Mouse (Mus musculus): ENCODE results near the gene Tubb5. TPM values are rescaled to one million over a fixed set of nuclear protein-coding genes. Genes with fewer than 3 reads are reported as not detected.

The Tubb5 gene
- polyA plus RNA-seq, 1 experiment from 2014 or later: 1,574 TPM

GRCm38 (mm10) chr17:35868165-35868820 lies 30.2 kb upstream of the Tubb5 start:
- Histone ChIP-seq H3K27me3 (ENCODE audit: low read depth, poor library complexity, severe bottlenecking) (no peaks in the 10 kb centered on the region), H3K9me3 (replicated peaks) (peaks cover 11% of the 10 kb centered on the region), H3K4me3 (peak overlapping the region; percentile 82), H3K36me3 (peaks cover 59% of the 10 kb centered on the region), H3K27ac (replicated peaks) (peak overlapping the region; percentile 99), H3K4me1 (peaks cover 87% of the 10 kb centered on the region)
- 47% methylated on average over 17 of the region's 17 CpGs for WGBS
- no peak for DNase-seq (ENCODE audit: low spot score)

- H3K4me3 ChIP-seq: peak overlapping the region; percentile 82
- H3K36me3 ChIP-seq: peaks cover 57% of the 10 kb centered on the region
- peak overlapping the region; percentile 99 for H3K27ac ChIP-seq (replicated peaks)
- WGBS: 13% methylated on average over 26 of the region's 26 CpGs
- H3K4me1 ChIP-seq: peaks cover 78% of the 10 kb centered on the region
- peaks cover 11% of the 10 kb centered on the region for H3K9me3 ChIP-seq (replicated peaks)
- DNase-seq (ENCODE audit: low spot score): peak; percentile 46
- H3K27me3 ChIP-seq (ENCODE audit: low read depth, poor library complexity, severe bottlenecking): no peaks in the 10 kb centered on the region
Measured at GRCm38 (mm10) chr17:35866911-35867890, 29.1 kb upstream of the Tubb5 start.

- H3K4me3 ChIP-seq: peak overlapping the region; percentile 82
- WGBS: under 1% methylated on average over 37 of the region's 38 CpGs
- H3K4me1 ChIP-seq: peaks cover 77% of the 10 kb centered on the region
- H3K27ac ChIP-seq (replicated peaks): peak overlapping the region; percentile 99
- peaks cover 10% of the 10 kb centered on the region for H3K9me3 ChIP-seq (replicated peaks)
- no peaks in the 10 kb centered on the region for H3K27me3 ChIP-seq (ENCODE audit: low read depth, poor library complexity, severe bottlenecking)
- no peak for DNase-seq (ENCODE audit: low spot score)
- H3K36me3 ChIP-seq: peaks cover 50% of the 10 kb centered on the region
Measured at GRCm38 (mm10) chr17:35866281-35866831, 28.2 kb upstream of the Tubb5 start.

GRCm38 (mm10) chr17:35865481-35866280 lies 27.6 kb upstream of the Tubb5 start, which contains the start of gene Ppp1r18:
TSS of gene Ppp1r18 (plus strand) at chr17:35865593.
- H3K4me1 ChIP-seq: peaks cover 79% of the 10 kb centered on the region
- WGBS: under 1% methylated on average over 47 of the region's 48 CpGs
- H3K4me3 ChIP-seq: peak within 1 kb of the TSS; percentile 82
- DNase-seq (ENCODE audit: low spot score): peak; percentile 92
- no peaks in the 10 kb centered on the region for H3K27me3 ChIP-seq (ENCODE audit: low read depth, poor library complexity, severe bottlenecking)
- H3K9me3 ChIP-seq (replicated peaks): peaks cover 3% of the 10 kb centered on the region; the same call in 1 of the 2 replicates
- peak within 1 kb of the TSS; percentile 99 for H3K27ac ChIP-seq (replicated peaks)
- H3K36me3 ChIP-seq: peaks cover 43% of the 10 kb centered on the region

- peaks cover 38% of the 10 kb centered on the region for H3K36me3 ChIP-seq
- H3K27me3 ChIP-seq (ENCODE audit: low read depth, poor library complexity, severe bottlenecking): no peaks in the 10 kb centered on the region
- peak overlapping the region; percentile 82 for H3K4me3 ChIP-seq
- H3K27ac ChIP-seq (replicated peaks): peak overlapping the region; percentile 99
- 21% methylated on average over 10 of the region's 10 CpGs for WGBS
- H3K4me1 ChIP-seq: peaks cover 75% of the 10 kb centered on the region
- peak; percentile 27 for DNase-seq (ENCODE audit: low spot score)
- H3K9me3 ChIP-seq (replicated peaks): no peaks in the 10 kb centered on the region
Measured at GRCm38 (mm10) chr17:35864832-35865353, 26.8 kb upstream of the Tubb5 start.

GRCm38 (mm10) chr17:35861198-35861857 lies 23.2 kb upstream of the Tubb5 start, which contains the start of gene Nrm:
TSS of gene Nrm (plus strand) at chr17:35861318.
- under 1% methylated on average over 47 of the region's 47 CpGs for WGBS
- peaks cover 52% of the 10 kb centered on the region for H3K36me3 ChIP-seq

GRCm38 (mm10) chr17:35860831-35861197 lies 22.7 kb upstream of the Tubb5 start:
- peak overlapping the region; percentile 71 for H3K4me3 ChIP-seq
- WGBS: 8% methylated on average over 12 of the region's 12 CpGs
- H3K27ac ChIP-seq (replicated peaks): peak overlapping the region; percentile 95
- no peak for DNase-seq (ENCODE audit: low spot score)
- peaks cover 36% of the 10 kb centered on the region for H3K4me1 ChIP-seq
- H3K27me3 ChIP-seq (ENCODE audit: low read depth, poor library complexity, severe bottlenecking): no peaks in the 10 kb centered on the region
- peaks cover 56% of the 10 kb centered on the region for H3K36me3 ChIP-seq
- no peaks in the 10 kb centered on the region for H3K9me3 ChIP-seq (replicated peaks)

More at GRCm38 (mm10) chr17:35861198-35861857, 23.2 kb upstream of the Tubb5 start, which contains the start of gene Nrm:
- H3K27ac ChIP-seq (replicated peaks): peak within 1 kb of the TSS; percentile 95
- DNase-seq (ENCODE audit: low spot score): peak; percentile 92
- H3K27me3 ChIP-seq (ENCODE audit: low read depth, poor library complexity, severe bottlenecking): no peaks in the 10 kb centered on the region
- no peaks in the 10 kb centered on the region for H3K9me3 ChIP-seq (replicated peaks)
- H3K4me3 ChIP-seq: peak within 1 kb of the TSS; percentile 71
- peaks cover 39% of the 10 kb centered on the region for H3K4me1 ChIP-seq

GRCm38 (mm10) chr17:35859835-35860234 lies 21.7 kb upstream of the Tubb5 start:
- 68% methylated on average over 2 of the region's 2 CpGs for WGBS
- Histone ChIP-seq H3K27ac (replicated peaks) (no peak overlapping the region), H3K36me3 (peaks cover 64% of the 10 kb centered on the region), H3K27me3 (ENCODE audit: low read depth, poor library complexity, severe bottlenecking) (no peaks in the 10 kb centered on the region), H3K9me3 (replicated peaks) (no peaks in the 10 kb centered on the region), H3K4me1 (peaks cover 26% of the 10 kb centered on the region), H3K4me3 (0 out of 2 replicates have a peak overlapping the region, but pooled peaks have one; percentile 71)
- no peak for DNase-seq (ENCODE audit: low spot score)

- Histone ChIP-seq H3K27ac (replicated peaks) (no peak overlapping the region), H3K9me3 (replicated peaks) (no peaks in the 10 kb centered on the region), H3K27me3 (ENCODE audit: low read depth, poor library complexity, severe bottlenecking) (no peaks in the 10 kb centered on the region), H3K4me3 (no peak overlapping the region), H3K36me3 (peaks cover 66% of the 10 kb centered on the region), H3K4me1 (peaks cover 22% of the 10 kb centered on the region)
- DNase-seq (ENCODE audit: low spot score): no peak
- WGBS: 85% methylated on average over 1 of the region's 1 CpGs
Measured at GRCm38 (mm10) chr17:35859371-35859770, 21.3 kb upstream of the Tubb5 start.

- no peaks in the 10 kb centered on the region for H3K27me3 ChIP-seq (ENCODE audit: low read depth, poor library complexity, severe bottlenecking)
- H3K27ac ChIP-seq (replicated peaks): no peak overlapping the region
- no peak overlapping the region for H3K4me3 ChIP-seq
- H3K36me3 ChIP-seq: peaks cover 99% of the 10 kb centered on the region
- no peaks in the 10 kb centered on the region for H3K9me3 ChIP-seq (replicated peaks)
- 91% methylated on average over 3 of the region's 3 CpGs for WGBS
- DNase-seq (ENCODE audit: low spot score): no peak
- H3K4me1 ChIP-seq: no peaks in the 10 kb centered on the region
Measured at GRCm38 (mm10) chr17:35850974-35851373, 12.9 kb upstream of the Tubb5 start.

GRCm38 (mm10) chr17:35848112-35848511 lies 10.0 kb upstream of the Tubb5 start:
- no peak overlapping the region; the same call in 1 of the 2 replicates for H3K4me3 ChIP-seq
- no peaks in the 10 kb centered on the region for H3K27me3 ChIP-seq (ENCODE audit: low read depth, poor library complexity, severe bottlenecking)
- no peak for DNase-seq (ENCODE audit: low spot score)
- 76% methylated on average over 1 of the region's 1 CpGs for whole genome bisulfite sequencing
- H3K36me3 ChIP-seq: peaks cover 94% of the 10 kb centered on the region
- peaks cover 2% of the 10 kb centered on the region for H3K4me1 ChIP-seq
- no peak overlapping the region for H3K27ac ChIP-seq (replicated peaks)
- H3K9me3 ChIP-seq (replicated peaks): no peaks in the 10 kb centered on the region
